ENCODE assay signal across 9 mouse cellular contexts in genomic region chr3:95027701-95028100, GRCm38 (mm10). TPM values are rescaled to one million over a fixed set of nuclear protein-coding genes. Genes with fewer than 3 reads are reported as not detected.
DNase-seq lines count a peak whose midpoint lies in the region; ATAC-seq lines count a peak whose summit lies in the region.
"Had no signal": no experiment of that assay in that cellular context is flagged by ENCODE, and none has a peak within 500 bp of the region (broad histone marks: within the 10 kb centered on the region; RNA-seq: fewer than 3 reads in every experiment).

No protein-coding gene starts in this region.

- no peak overlapping the region for H3K4me3 ChIP-seq in hindbrain, embryonic 12.5 days
- H3K4me3 ChIP-seq in hindbrain, embryonic 11.5 days (ENCODE audit: low read depth, low read length), result no peak overlapping the region
- H3K4me3 ChIP-seq: heart, embryonic 15.5 days had no signal

- H3K4me2 ChIP-seq in hindbrain, embryonic 12.5 days (replicated peaks), result no peak overlapping the region
- no peak overlapping the region for H3K4me2 ChIP-seq in hindbrain, embryonic 11.5 days (replicated peaks; ENCODE audit: low read depth, low read length)
- H3K4me2 ChIP-seq: heart, embryonic 15.5 days had no signal

- ATAC-seq in hindbrain, embryonic 12.5 days (ENCODE audit: low FRiP score), result peak; percentile 67; the same call in 1 of the 2 replicates
- ATAC-seq in hindbrain, embryonic 11.5 days (ENCODE audit: low FRiP score), result no peak
- ATAC-seq in cerebellum, adult (ENCODE audit: insufficient number of reproducible peaks, low FRiP score, low TSS enrichment), result no peak; the same call in 1 of the 2 replicates

- no peaks in the 10 kb centered on the region for H3K9me3 ChIP-seq in hindbrain, embryonic 12.5 days (replicated peaks)
- H3K9me3 ChIP-seq in hindbrain, embryonic 11.5 days (ENCODE audit: control insufficient read depth, low read length), result no peaks in the 10 kb centered on the region
- H3K9me3 ChIP-seq: heart, embryonic 15.5 days had no signal

- H3K36me3 ChIP-seq in hindbrain, embryonic 12.5 days, result peaks cover 29% of the 10 kb centered on the region
- H3K36me3 ChIP-seq in hindbrain, embryonic 11.5 days (ENCODE audit: control insufficient read depth, insufficient read depth, low read length), result peaks cover 4% of the 10 kb centered on the region

- H3K27ac ChIP-seq in hindbrain, embryonic 12.5 days, result no peak overlapping the region
- H3K27ac ChIP-seq in hindbrain, embryonic 11.5 days (ENCODE audit: low read depth, low read length), result no peak overlapping the region
- H3K27ac ChIP-seq: heart, embryonic 15.5 days had no signal

- WGBS in hindbrain, embryonic 12.5 days, result 65% methylated on average over 5 of the region's 5 CpGs
- whole genome bisulfite sequencing in hindbrain, embryonic 11.5 days, result 69% methylated on average over 5 of the region's 5 CpGs

- DNase-seq in hindbrain, embryonic 11.5 days (ENCODE audit: low spot score), result no peak
- peak; percentile 35 for DNase-seq in T-cell, adult 2 months (ENCODE audit: low spot score)
- peak; percentile 76 to 92 for DNase-seq in layer of hippocampus, adult 18-20 months (ENCODE audit: low spot score in 2 of 2)
- DNase-seq in lung, postnatal 10 days, result peak; percentile 53
- DNase-seq in thymus, postnatal 10 days (ENCODE audit: low spot score in 2 of 2), result peak; percentile 67 to 73
- DNase-seq in urinary bladder, adult 18-20 months (ENCODE audit: low spot score in 2 of 2), result no peak

- peaks cover 13% of the 10 kb centered on the region for H3K4me1 ChIP-seq in hindbrain, embryonic 12.5 days
- no peaks in the 10 kb centered on the region for H3K4me1 ChIP-seq in hindbrain, embryonic 11.5 days (replicated peaks; ENCODE audit: control insufficient read depth, insufficient read depth, low read length)

- H3K27me3 ChIP-seq in hindbrain, embryonic 12.5 days, result no peaks in the 10 kb centered on the region
- H3K27me3 ChIP-seq in hindbrain, embryonic 11.5 days (ENCODE audit: control insufficient read depth, insufficient read depth, low read length), result no peaks in the 10 kb centered on the region
- H3K27me3 ChIP-seq: heart, embryonic 15.5 days had no signal

- H3K9ac ChIP-seq in hindbrain, embryonic 12.5 days, result no peak overlapping the region
- no peak overlapping the region for H3K9ac ChIP-seq in hindbrain, embryonic 11.5 days (ENCODE audit: low read depth, low read length)
- H3K9ac ChIP-seq: heart, embryonic 15.5 days had no signal

RNA-seq across cellular contexts. Expression of gene Zfp687, which starts 12.5 kb away (rescaled TPM):
- polyA plus RNA-seq in hindbrain, embryonic 12.5 days (2016; fragmentation: Nextera tagmentation; extraction: Ambion mirVana), result 31.8 and 32.8 TPM in 2 replicates
- polyA plus RNA-seq in hindbrain, embryonic 11.5 days (2014; fragmentation: Nextera tagmentation; extraction: Ambion mirVana), result 21.2 and 29.6 TPM in 2 replicates
- total RNA-seq in layer of hippocampus, adult 18-20 months (2021), result 10 to 100 TPM; 24.4 to 26.2 TPM

RNA-seq across cellular contexts. Expression of gene Psmd4, which starts 14.7 kb away (rescaled TPM):
- 263 and 276 TPM in 2 replicates for polyA plus RNA-seq in hindbrain, embryonic 12.5 days (2016; fragmentation: Nextera tagmentation; extraction: Ambion mirVana)
- 328 and 329 TPM in 2 replicates for polyA plus RNA-seq in hindbrain, embryonic 11.5 days (2014; fragmentation: Nextera tagmentation; extraction: Ambion mirVana)
- 100 to 1,000 TPM; 154 to 169 TPM for total RNA-seq in layer of hippocampus, adult 18-20 months (2021)

RNA-seq across cellular contexts. Expression of gene Pi4kb, which starts 53.2 kb away (rescaled TPM):
- polyA plus RNA-seq in hindbrain, embryonic 12.5 days (2016; fragmentation: Nextera tagmentation; extraction: Ambion mirVana), result 24.8 and 26.9 TPM in 2 replicates
- polyA plus RNA-seq in hindbrain, embryonic 11.5 days (2014; fragmentation: Nextera tagmentation; extraction: Ambion mirVana), result 22.1 and 24.4 TPM in 2 replicates
- 10 to 100 TPM; 61.1 to 63.4 TPM for total RNA-seq in layer of hippocampus, adult 18-20 months (2021)

Comparison
In these comparisons a context has a peak if more than half of its experiments do, and no peak if none do; other contexts are left out.
1. DNase-seq: peak in T-cell, adult 2 months (single experiment), layer of hippocampus, adult 18-20 months (2 of 2), lung, postnatal 10 days (single experiment) and thymus, postnatal 10 days (2 of 2); none in hindbrain, embryonic 11.5 days (single experiment) and urinary bladder, adult 18-20 months (0 of 2).